Mouse (Mus musculus) C2C12 (cell line): Measurements from ENCODE around the gene Atrip. TPM values are rescaled to one million over a fixed set of nuclear protein-coding genes. Genes with fewer than 3 reads are reported as not detected.
A peak's percentile ranks its signal among the peaks of the same experiment; 100 is the strongest.

Source experiments
- H3K27me3 ChIP-seq: one replicate; pipeline ENCODE4 v1.6.1; 2011; ENCODE audit not compliant: control insufficient read depth, insufficient read depth, insufficient read length
- H3K36me3 ChIP-seq: one replicate; pipeline ENCODE4 v1.6.1; 2011; ENCODE audit not compliant: control insufficient read depth, insufficient read depth
- H3K4me3 ChIP-seq: one replicate; pipeline ENCODE4 v1.5.1; 2011; ENCODE audit warnings: mild to moderate bottlenecking, control low read depth; ENCODE audit not compliant: poor library complexity, insufficient read depth, severe bottlenecking
- H3K79me2 ChIP-seq: one replicate; pipeline ENCODE4 v1.6.1; 2011; ENCODE audit not compliant: control insufficient read depth, insufficient read depth
- H3K79me3 ChIP-seq: one replicate; pipeline ENCODE4 v1.6.1; 2011; ENCODE audit warnings: low read depth, control low read depth
- H3ac ChIP-seq: one replicate; pipeline ENCODE3; 2011; ENCODE audit warnings: low read depth; ENCODE audit not compliant: control insufficient read depth, insufficient read length
- CEBPB ChIP-seq: IDR thresholded peaks from one replicate; pipeline ENCODE4 v1.6.1; 2011; ENCODE audit warnings: low read depth, mild to moderate bottlenecking, control low read depth, moderate library complexity
- CTCF ChIP-seq: IDR thresholded peaks from one replicate; pipeline ENCODE4 v1.5.1; 2011; ENCODE audit not compliant: control insufficient read depth, insufficient read depth, insufficient read length
- FOSL1 ChIP-seq: IDR thresholded peaks from one replicate; pipeline ENCODE4 v1.8.0; 2011; ENCODE audit warnings: mild to moderate bottlenecking, low read length; ENCODE audit not compliant: poor library complexity, insufficient read depth, severe bottlenecking
- MAX ChIP-seq: IDR thresholded peaks from one replicate; pipeline ENCODE4 v1.6.1; 2011; ENCODE audit warnings: mild to moderate bottlenecking, control low read depth
- MYOD1 ChIP-seq: IDR thresholded peaks from one replicate; pipeline ENCODE4 v1.6.1; 2011; ENCODE audit warnings: low read depth; ENCODE audit not compliant: control insufficient read depth, insufficient read length
- MYOG ChIP-seq: IDR thresholded peaks from one replicate; pipeline ENCODE4 v1.6.1; 2011; ENCODE audit not compliant: control insufficient read depth, insufficient read length; ENCODE audit errors: extremely low read depth
- USF1 ChIP-seq: IDR thresholded peaks from one replicate; pipeline ENCODE4 v1.6.1; 2011; ENCODE audit warnings: low read depth, mild to moderate bottlenecking, control low read depth, moderate library complexity
- polyA plus RNA-seq: library from polyadenylated mRNA; unstranded; fragments of >200 nt; fragmentation: generic; extraction: Trizol; gene quantifications from one replicate; pipeline ENCODE4 v1.2.1, GENCODE M21; 2012; ENCODE audit warnings: missing spikeins

Gene Atrip
- polyA plus RNA-seq, 1 experiment, result 11.4 TPM

DNA sequence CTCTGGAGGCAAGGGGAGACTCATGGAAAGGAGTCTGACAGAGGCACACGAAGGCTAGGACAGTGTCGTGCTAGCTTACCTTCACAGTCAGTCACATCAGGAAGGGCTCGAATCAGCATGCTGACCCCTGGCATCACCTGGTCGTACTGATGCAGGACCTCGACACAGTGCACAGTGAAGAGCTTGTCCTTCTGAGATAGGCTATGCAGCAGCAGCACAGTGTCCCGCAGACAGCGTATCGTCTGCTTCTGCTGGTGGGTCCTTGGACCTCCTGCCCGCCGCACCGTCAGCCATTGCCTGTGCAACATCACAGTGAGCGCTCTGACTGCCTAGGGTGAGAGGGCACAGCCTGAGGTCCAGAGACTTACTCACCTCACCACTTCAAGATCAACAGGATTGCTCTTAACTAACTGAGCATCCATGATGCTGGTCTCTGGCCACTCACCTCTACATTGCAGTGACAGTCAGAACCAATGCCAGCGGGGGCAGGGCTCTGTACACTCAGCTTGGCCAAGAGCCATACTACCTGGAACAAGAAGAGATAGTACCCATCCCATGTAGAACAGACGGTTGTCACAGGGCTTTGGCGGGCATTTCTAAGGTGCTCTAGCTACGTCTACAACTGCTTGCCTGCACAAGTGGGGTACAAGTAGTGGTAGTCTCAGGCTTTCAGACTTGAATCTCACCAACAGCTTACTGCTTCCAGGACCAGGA, 13.6 kb downstream of the Atrip start:
- no peaks in the 10 kb centered on the region for H3K27me3 ChIP-seq
- TF ChIP-seq MYOG, result no peak
- no peak for TF ChIP-seq MAX
- no peak for TF ChIP-seq CTCF
- no peak for TF ChIP-seq CEBPB
- TF ChIP-seq USF1, result no peak
- TF ChIP-seq FOSL1, result no peak
- peaks cover 6% of the 10 kb centered on the region for H3K79me2 ChIP-seq
- peak overlapping the region; percentile 40 for H3ac ChIP-seq
- no peaks in the 10 kb centered on the region for H3K79me3 ChIP-seq
- peaks cover 43% of the 10 kb centered on the region for H3K36me3 ChIP-seq
- no peak overlapping the region for H3K4me3 ChIP-seq

DNA sequence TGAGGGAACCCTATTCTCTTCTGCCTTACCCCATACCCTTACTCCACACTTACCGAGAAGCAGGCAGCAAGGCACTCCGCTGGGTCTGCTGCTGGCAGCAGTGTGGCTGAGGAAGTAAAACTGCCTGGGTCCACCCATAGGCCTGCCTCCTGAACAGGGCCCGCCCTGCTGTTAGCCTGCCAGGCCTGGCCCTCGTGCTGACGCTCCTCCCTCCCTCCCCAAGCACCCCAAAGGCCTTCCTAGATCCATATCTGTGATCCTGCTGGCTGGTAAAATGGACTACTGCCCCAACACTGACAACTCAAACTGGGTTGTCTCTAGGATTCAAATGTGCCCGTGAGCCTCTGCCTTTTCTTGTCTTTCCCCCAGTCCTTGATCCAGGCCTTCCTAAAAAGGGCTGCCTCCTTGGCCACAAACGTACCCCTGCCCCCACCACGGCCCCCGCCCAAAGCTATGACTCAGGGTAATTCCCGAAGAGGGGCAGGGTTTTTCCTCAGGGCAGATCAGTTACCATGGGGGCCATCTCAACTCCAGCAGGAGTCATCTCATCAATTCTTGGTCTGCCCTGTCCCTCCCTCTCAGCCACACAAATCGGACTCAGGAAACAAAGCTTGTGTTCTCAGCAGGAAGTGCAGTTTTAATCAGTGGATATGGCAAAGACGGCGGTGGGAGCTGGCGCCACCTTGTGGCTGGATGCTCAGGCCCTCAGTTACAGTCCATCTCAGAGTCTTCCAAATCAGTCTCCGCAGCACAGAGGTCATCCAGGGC, 14.6 kb downstream of the Atrip start, which contains the start of gene Trex1:
Trex1 (minus strand) TSS at position 599 of the 768 bp plus-strand sequence.
- Histone ChIP-seq H3K4me3 (peak within 1 kb of the TSS; percentile 21), H3K27me3 (no peaks in the 10 kb centered on the region), H3K79me3 (no peaks in the 10 kb centered on the region), H3K36me3 (peaks cover 37% of the 10 kb centered on the region), H3ac (peak within 1 kb of the TSS; percentile 59), H3K79me2 (peaks cover 7% of the 10 kb centered on the region)
- peak; percentile 30 for TF ChIP-seq MAX
- TF ChIP-seq CEBPB, result no peak
- TF ChIP-seq CTCF, result peak; percentile 81

DNA sequence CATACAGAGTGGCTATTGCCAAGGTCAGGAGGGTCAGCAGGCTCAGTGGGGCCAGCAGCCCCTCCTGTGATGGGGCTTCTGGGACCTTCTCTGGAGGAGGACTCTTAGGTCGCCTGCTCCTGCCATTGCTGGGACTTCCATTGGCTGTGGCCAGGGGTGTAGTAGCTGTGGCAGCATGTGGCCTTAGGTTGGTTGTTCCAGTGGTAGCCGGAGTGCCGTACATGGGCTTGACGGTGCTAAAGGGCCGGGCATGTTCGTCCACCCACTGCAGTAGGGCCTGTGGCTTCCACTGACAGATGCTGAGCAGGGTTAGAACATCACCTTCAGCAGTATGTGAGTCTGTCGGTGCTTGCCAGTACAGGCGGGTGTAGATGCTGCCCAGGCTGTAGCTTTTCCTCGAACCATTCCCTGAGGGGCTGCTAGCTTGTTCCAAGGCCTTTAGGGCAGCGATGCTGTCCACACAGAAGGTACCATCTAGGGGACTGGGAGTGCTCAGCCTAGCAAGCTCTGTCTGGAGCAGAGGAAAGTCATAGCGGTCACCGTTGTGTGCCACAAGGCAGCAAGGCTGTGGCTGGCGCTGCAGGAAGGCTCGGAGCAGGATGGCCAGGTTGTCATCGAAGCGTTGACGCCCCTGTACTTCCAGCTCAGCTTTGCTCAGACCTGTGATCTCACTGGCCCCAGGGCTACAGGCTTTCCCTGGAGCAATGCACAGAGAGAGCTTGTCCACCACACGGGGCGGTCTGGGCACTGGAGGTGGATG, 15.7 kb downstream of the Atrip start:
- H3K27me3 ChIP-seq, result no peaks in the 10 kb centered on the region
- no peaks in the 10 kb centered on the region for H3K79me3 ChIP-seq
- H3K36me3 ChIP-seq, result peaks cover 27% of the 10 kb centered on the region
- TF ChIP-seq FOSL1, result no peak
- no peak for TF ChIP-seq MYOG
- TF ChIP-seq MYOD1, result no peak
- no peak for TF ChIP-seq CEBPB
- TF ChIP-seq USF1, result no peak
- no peak for TF ChIP-seq CTCF
- no peak for TF ChIP-seq MAX
- no peak overlapping the region for H3K4me3 ChIP-seq
- peak overlapping the region; percentile 59 for H3ac ChIP-seq
- peaks cover 7% of the 10 kb centered on the region for H3K79me2 ChIP-seq

DNA sequence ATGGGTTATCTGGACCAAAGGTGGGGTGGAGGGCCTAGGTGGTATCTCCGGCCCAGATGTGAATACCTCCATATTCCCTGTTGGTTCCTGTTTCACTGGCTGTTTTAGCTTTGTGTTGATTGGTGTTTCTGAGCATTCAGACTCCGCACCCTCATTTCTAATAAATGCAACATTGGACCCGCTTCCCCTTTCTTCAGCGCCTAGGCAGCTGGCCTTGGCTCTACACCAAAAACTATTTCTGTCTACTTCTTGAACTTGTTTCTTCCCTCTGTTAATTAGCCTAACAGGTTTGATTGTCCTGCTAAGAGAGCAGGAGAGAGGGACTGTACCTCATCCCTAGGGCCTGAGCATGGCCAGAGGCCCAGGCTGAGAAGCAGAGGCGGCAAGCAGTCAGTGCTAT, 16.4 kb downstream of the Atrip start:
- H3K79me2 ChIP-seq, result peaks cover 7% of the 10 kb centered on the region
- no peak overlapping the region for H3ac ChIP-seq
- no peak overlapping the region for H3K4me3 ChIP-seq
- peaks cover 24% of the 10 kb centered on the region for H3K36me3 ChIP-seq
- H3K27me3 ChIP-seq, result no peaks in the 10 kb centered on the region
- TF ChIP-seq FOSL1 (no peak), CEBPB (no peak), MYOG (no peak), CTCF (no peak), MAX (no peak), MYOD1 (no peak), USF1 (no peak)
- H3K79me3 ChIP-seq, result no peaks in the 10 kb centered on the region

DNA sequence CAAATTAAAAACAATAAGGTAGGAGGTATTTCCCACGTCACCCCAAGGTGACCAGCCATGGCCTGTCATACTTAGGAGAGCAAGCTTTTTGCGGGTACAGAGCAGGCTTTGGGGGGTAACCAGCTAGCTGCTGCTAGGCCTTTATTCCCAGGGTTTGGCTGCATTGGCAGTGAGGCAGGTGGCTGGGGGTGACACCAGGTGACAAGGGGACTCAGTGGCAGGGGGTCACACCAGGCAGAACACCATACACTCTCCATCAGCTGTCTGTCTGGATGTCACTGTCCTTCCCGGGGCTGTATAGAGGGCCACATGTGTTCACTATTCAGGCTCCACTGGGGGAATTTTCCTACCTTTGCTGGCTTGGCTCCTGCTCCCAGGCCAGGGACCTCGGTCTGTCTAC, 17.0 kb downstream of the Atrip start:
- Histone ChIP-seq H3K36me3 (peaks cover 18% of the 10 kb centered on the region), H3K27me3 (no peaks in the 10 kb centered on the region), H3K79me2 (peaks cover 7% of the 10 kb centered on the region), H3K4me3 (no peak overlapping the region), H3K79me3 (no peaks in the 10 kb centered on the region), H3ac (no peak overlapping the region)
- TF ChIP-seq MYOD1, result no peak
- TF ChIP-seq MYOG, result no peak
- no peak for TF ChIP-seq CEBPB
- TF ChIP-seq FOSL1, result no peak
- TF ChIP-seq USF1, result no peak
- no peak for TF ChIP-seq MAX
- no peak for TF ChIP-seq CTCF
